ENCODE assay signal across 12 mouse cellular contexts in the genomic region with DNA sequence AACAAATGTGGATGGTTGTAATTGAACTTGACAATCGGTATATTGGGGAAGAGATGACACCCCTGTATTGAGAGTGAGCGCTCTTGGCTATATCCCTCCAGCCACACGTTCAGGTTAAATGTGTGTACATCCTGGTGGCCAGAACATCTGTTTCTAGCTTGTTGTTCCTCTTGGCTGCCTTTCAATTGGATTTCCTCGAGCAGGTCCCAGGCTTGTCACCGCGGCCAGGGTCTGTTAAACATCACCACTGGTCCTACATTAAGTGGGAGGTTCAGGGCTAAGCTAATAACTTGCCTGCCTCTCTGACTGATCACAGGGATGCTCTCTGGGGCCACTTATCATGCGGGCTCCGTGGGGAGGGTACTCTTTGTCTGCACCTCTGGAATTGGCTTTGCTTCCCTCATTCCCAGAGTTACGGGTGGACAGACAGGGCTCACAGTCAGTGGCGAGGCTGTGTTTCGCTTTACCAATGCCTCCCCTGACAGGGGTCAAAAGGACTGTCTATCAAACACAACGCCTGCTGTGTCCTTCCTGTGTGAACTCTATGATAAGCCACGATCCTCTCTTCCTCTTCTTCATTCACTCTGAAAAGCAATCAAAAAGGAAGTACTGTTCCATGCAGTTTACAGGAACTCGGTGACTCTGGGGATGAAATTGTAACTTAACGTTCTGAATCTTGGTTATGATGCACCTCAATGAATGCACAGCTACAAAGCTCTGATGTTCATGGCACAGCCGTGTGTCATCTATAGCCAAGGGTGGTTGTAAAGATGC. TPM values are rescaled to one million over a fixed set of nuclear protein-coding genes. Genes with fewer than 3 reads are reported as not detected.
A peak's percentile ranks its signal among the peaks of the same experiment; 100 is the strongest.
DNase-seq lines count a peak whose midpoint lies in the region; ATAC-seq lines count a peak whose summit lies in the region.
"Had no signal": no experiment of that assay in that cellular context is flagged by ENCODE, and none has a peak within 500 bp of the region (broad histone marks: within the 10 kb centered on the region; RNA-seq: fewer than 3 reads in every experiment).

No protein-coding gene starts in this region.

- DNase-seq in heart, postnatal 25 days (ENCODE audit: low spot score) = no peak
- DNase-seq in neural tube, embryonic 11.5 days (ENCODE audit: low spot score) = peak; percentile 28
- DNase-seq in neural tube, embryonic 10.5 days (ENCODE audit: extremely low spot score, low spot score) = no peak
- DNase-seq in limb, embryonic 10.5 days (ENCODE audit: low spot score) = peak; percentile 74
- peak; percentile 8 for DNase-seq in splenic B cell, adult 2 months (ENCODE audit: low read depth, low spot score)
- no peak for DNase-seq in retina, postnatal 1 day
- DNase-seq: adrenal gland, postnatal 14 days; gastrocnemius, postnatal 36 days; left cerebral cortex, postnatal 4 days had no signal

- H3K9ac ChIP-seq in heart, embryonic 12.5 days = no peak overlapping the region
- H3K9ac ChIP-seq in neural tube, embryonic 11.5 days (ENCODE audit: low read length) = no peak overlapping the region
- no peak overlapping the region for H3K9ac ChIP-seq in midbrain, embryonic 13.5 days (replicated peaks)

- peak; percentile 64; the same call in 1 of the 2 replicates for ATAC-seq in heart, embryonic 12.5 days (ENCODE audit: insufficient number of reproducible peaks, low FRiP score)
- ATAC-seq in neural tube, embryonic 11.5 days (ENCODE audit: insufficient read depth, low FRiP score, low TSS enrichment) = no peak
- no peak for ATAC-seq in midbrain, embryonic 13.5 days

- peaks cover 10% of the 10 kb centered on the region for H3K4me1 ChIP-seq in heart, embryonic 12.5 days (replicated peaks)
- 0 out of 2 replicates have a peak, but pooled peaks cover 4% of the 10 kb centered on the region for H3K4me1 ChIP-seq in neural tube, embryonic 11.5 days (ENCODE audit: control insufficient read depth, insufficient read depth, low read length)
- H3K4me1 ChIP-seq in limb, embryonic 10.5 days = peaks cover 24% of the 10 kb centered on the region
- peaks cover 9% of the 10 kb centered on the region for H3K4me1 ChIP-seq in midbrain, embryonic 13.5 days (replicated peaks)

- H3K27ac ChIP-seq in heart, embryonic 12.5 days (ENCODE audit: poor library complexity, severe bottlenecking) = no peak overlapping the region
- H3K27ac ChIP-seq in neural tube, embryonic 11.5 days (ENCODE audit: low read depth, low read length) = no peak overlapping the region
- no peak overlapping the region for H3K27ac ChIP-seq in limb, embryonic 10.5 days
- no peak overlapping the region for H3K27ac ChIP-seq in midbrain, embryonic 13.5 days

- H3K9me3 ChIP-seq in heart, embryonic 12.5 days (replicated peaks) = no peaks in the 10 kb centered on the region
- H3K9me3 ChIP-seq in neural tube, embryonic 11.5 days (ENCODE audit: control insufficient read depth, low read length) = no peaks in the 10 kb centered on the region
- H3K9me3 ChIP-seq in limb, embryonic 10.5 days (replicated peaks) = no peaks in the 10 kb centered on the region
- no peaks in the 10 kb centered on the region for H3K9me3 ChIP-seq in midbrain, embryonic 13.5 days

- H3K4me3 ChIP-seq in heart, embryonic 12.5 days = peak overlapping the region; percentile 5; the same call in 1 of the 2 replicates
- no peak overlapping the region for H3K4me3 ChIP-seq in neural tube, embryonic 11.5 days (ENCODE audit: low read depth, low read length)
- H3K4me3 ChIP-seq in limb, embryonic 10.5 days = no peak overlapping the region; the same call in 1 of the 2 replicates
- H3K4me3 ChIP-seq in midbrain, embryonic 13.5 days (replicated peaks) = no peak overlapping the region
- H3K4me3 ChIP-seq: myocyte had no signal

- H3K27me3 ChIP-seq in heart, embryonic 12.5 days (replicated peaks) = no peaks in the 10 kb centered on the region
- no peaks in the 10 kb centered on the region for H3K27me3 ChIP-seq in neural tube, embryonic 11.5 days (ENCODE audit: control insufficient read depth, insufficient read depth, low read length)
- H3K27me3 ChIP-seq in limb, embryonic 10.5 days (ENCODE audit: low read depth, poor library complexity, severe bottlenecking) = peaks cover 15% of the 10 kb centered on the region; the same call in 1 of the 2 replicates
- no peaks in the 10 kb centered on the region for H3K27me3 ChIP-seq in splenic B cell, adult 2 months (ENCODE audit: control insufficient read depth, insufficient read depth, low read length, poor library complexity, severe bottlenecking)
- no peaks in the 10 kb centered on the region for H3K27me3 ChIP-seq in midbrain, embryonic 13.5 days

- intact Hi-C loops in heart, postnatal 25 days (cut with DNase I) = no loop called here

- no peaks in the 10 kb centered on the region for H3K36me3 ChIP-seq in heart, embryonic 12.5 days
- no peaks in the 10 kb centered on the region for H3K36me3 ChIP-seq in neural tube, embryonic 11.5 days (ENCODE audit: control insufficient read depth, insufficient read depth, low read length)
- no peaks in the 10 kb centered on the region for H3K36me3 ChIP-seq in limb, embryonic 10.5 days
- no peaks in the 10 kb centered on the region for H3K36me3 ChIP-seq in splenic B cell, adult 2 months (ENCODE audit: control insufficient read depth, insufficient read depth, low read length, poor library complexity, severe bottlenecking)
- no peaks in the 10 kb centered on the region for H3K36me3 ChIP-seq in midbrain, embryonic 13.5 days

- H3K4me2 ChIP-seq in heart, embryonic 12.5 days = peak overlapping the region; percentile 64
- H3K4me2 ChIP-seq in neural tube, embryonic 11.5 days (ENCODE audit: low read depth) = no peak overlapping the region
- no peak overlapping the region for H3K4me2 ChIP-seq in midbrain, embryonic 13.5 days (replicated peaks)

- WGBS in heart, embryonic 12.5 days = 26% methylated on average over 16 of the region's 16 CpGs
- 47% methylated on average over 16 of the region's 16 CpGs for WGBS in neural tube, embryonic 11.5 days
- WGBS in limb, embryonic 10.5 days = 35% methylated on average over 16 of the region's 16 CpGs
- 31% methylated on average over 16 of the region's 16 CpGs for WGBS in midbrain, embryonic 13.5 days

RNA-seq across cellular contexts. Expression of gene Zfp281, which starts 46.6 kb away (rescaled TPM):
- polyA plus RNA-seq in heart, embryonic 12.5 days (2016; fragmentation: Nextera tagmentation; extraction: Ambion mirVana) = 18.2 and 19.2 TPM in 2 replicates
- total RNA-seq in heart, postnatal 25 days (2021) = 10 to 100 TPM; 10.1 to 12.0 TPM
- 40.0 and 40.6 TPM in 2 replicates for polyA plus RNA-seq in neural tube, embryonic 11.5 days (2014; fragmentation: Nextera tagmentation; extraction: Ambion mirVana)
- polyA plus RNA-seq in limb, embryonic 10.5 days (2016; fragmentation: Nextera tagmentation; extraction: Ambion mirVana) = 31.2 and 32.4 TPM in 2 replicates
- 29.2 and 30.2 TPM in 2 replicates for polyA plus RNA-seq in midbrain, embryonic 13.5 days (2015; fragmentation: Nextera tagmentation; extraction: Ambion mirVana)

Comparison
In these comparisons a context has a peak if more than half of its experiments do, and no peak if none do; other contexts are left out.
1. DNase-seq: peak in neural tube, embryonic 11.5 days (single experiment), limb, embryonic 10.5 days (single experiment) and splenic B cell, adult 2 months (single experiment); none in heart, postnatal 25 days (single experiment), neural tube, embryonic 10.5 days (single experiment) and retina, postnatal 1 day (single experiment).